Mouse (Mus musculus) stomach, postnatal 0 days (tissue): ENCODE results near the gene Stpg3. TPM values are rescaled to one million over a fixed set of nuclear protein-coding genes. Genes with fewer than 3 reads are reported as not detected.
"Not testable (repeated sequence)": the region's sequence is repeated elsewhere in the genome, so short reads cannot be mapped to it uniquely, and the experiment has no call there.

Experiments
- ATAC-seq: fragments of 200-750 bp; cut with Nextera tagmentation; 2 replicates; pipeline ENCODE4 v1.8.0; 2017; ENCODE audit not compliant: low FRiP score, low TSS enrichment
- DNase-seq: peaks from one replicate; pipeline ENCODE4 v3.0.0-alpha.2; 2016; ENCODE audit warnings: low spot score
- H3K27ac ChIP-seq: fragments of 300-500 bp; sonication (generic); replicated peaks from 2 replicates; pipeline ENCODE4 v1.5.1; 2014; ENCODE audit warnings: mild to moderate bottlenecking, control low read depth
- H3K27me3 ChIP-seq: fragments of 300-500 bp; sonication (generic); 2 replicates; pipeline ENCODE4 v1.6.1; 2014; ENCODE audit warnings: low read length; ENCODE audit not compliant: control insufficient read depth, insufficient read depth
- H3K36me3 ChIP-seq: fragments of 300-500 bp; sonication (generic); 2 replicates; pipeline ENCODE4 v1.6.1; 2014; ENCODE audit warnings: low read length, mixed read lengths; ENCODE audit not compliant: control insufficient read depth, insufficient read depth
- H3K4me1 ChIP-seq: fragments of 300-500 bp; sonication (generic); replicated peaks from 2 replicates; pipeline ENCODE4 v1.6.1; 2014; ENCODE audit warnings: antibody characterized with exemption; ENCODE audit not compliant: control insufficient read depth, insufficient read depth
- H3K4me2 ChIP-seq: fragments of 300-500 bp; sonication (generic); replicated peaks from 2 replicates; pipeline ENCODE4 v1.6.1; 2014; ENCODE audit warnings: low read depth, mild to moderate bottlenecking, control low read depth, moderate library complexity
- H3K4me3 ChIP-seq: fragments of 300-500 bp; sonication (generic); 2 replicates; pipeline ENCODE4 v1.5.1; 2014; ENCODE audit warnings: low read depth, low read length, control low read depth
- H3K9ac ChIP-seq: fragments of 300-500 bp; sonication (generic); 2 replicates; pipeline ENCODE4 v1.6.1; 2014; ENCODE audit warnings: mild to moderate bottlenecking, low read length, control low read depth, mixed read lengths
- H3K9me3 ChIP-seq: fragments of 300-500 bp; sonication (generic); 2 replicates; pipeline ENCODE4 v1.6.1; 2016; ENCODE audit warnings: low read length; ENCODE audit not compliant: control insufficient read depth
- CTCF ChIP-seq: IDR thresholded peaks from 2 replicates; pipeline ENCODE4 v1.5.1; 2016; ENCODE audit warnings: antibody characterized with exemption, low read depth, mild to moderate bottlenecking, moderate library complexity
- EP300 ChIP-seq: optimal IDR thresholded peaks from 2 replicates; pipeline ENCODE3; 2016; ENCODE audit warnings: antibody characterized with exemption
- WGBS: fragments of 180-500 bp; shearing (Covaris S2); extraction: QIAGEN DNeasy Blood & Tissue Kit; methylation state at CpG from one replicate; pipeline ENCODE4 v1.1.7; 2014; 5-methylcytosine and 5-hydroxymethylcytosine counted together
- polyA plus RNA-seq: library from polyadenylated mRNA; unstranded; fragments of >200 nt; fragmentation: Nextera tagmentation; extraction: Ambion mirVana; gene quantifications from 2 replicates; pipeline ENCODE4 v1.2.1, GENCODE M21; 2015

Stpg3 gene
- polyA plus RNA-seq, 1 experiment from 2014 or later: not detected

DNA sequence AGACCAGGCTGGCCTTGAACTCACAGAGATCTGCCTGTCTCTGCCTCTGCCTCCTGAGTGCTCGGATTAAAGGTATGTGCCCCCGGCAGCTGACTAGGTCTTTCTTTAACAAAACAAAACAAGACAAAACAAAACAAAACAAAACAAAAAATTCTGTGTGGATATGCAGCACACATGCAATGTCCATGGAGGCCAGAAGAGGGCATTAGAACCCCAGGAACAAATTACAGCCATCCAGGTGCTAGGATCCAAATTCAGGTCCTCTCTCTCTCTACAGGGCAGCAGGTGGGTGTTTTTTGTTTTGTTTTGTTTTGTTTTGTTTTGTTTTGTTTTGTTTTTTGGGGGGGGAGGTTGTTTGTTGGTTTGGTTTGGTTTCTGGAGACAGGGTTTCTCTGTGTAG is 44.5 kb upstream of the Stpg3 start:
- Histone ChIP-seq H3K27ac (no peak overlapping the region), H3K36me3 (no peaks in the 10 kb centered on the region), H3K4me2 (no peak overlapping the region), H3K4me1 (peaks cover 6% of the 10 kb centered on the region; the same call in 1 of the 2 replicates), H3K9me3 (no peaks in the 10 kb centered on the region), H3K4me3 (no peak overlapping the region), H3K9ac (no peak overlapping the region), H3K27me3 (no peaks in the 10 kb centered on the region)
- peak; percentile 72 for TF ChIP-seq CTCF
- no peak for TF ChIP-seq EP300
- 71% methylated on average over 2 of the region's 2 CpGs for WGBS
- ATAC-seq (no peak), DNase-seq (no peak)

DNA sequence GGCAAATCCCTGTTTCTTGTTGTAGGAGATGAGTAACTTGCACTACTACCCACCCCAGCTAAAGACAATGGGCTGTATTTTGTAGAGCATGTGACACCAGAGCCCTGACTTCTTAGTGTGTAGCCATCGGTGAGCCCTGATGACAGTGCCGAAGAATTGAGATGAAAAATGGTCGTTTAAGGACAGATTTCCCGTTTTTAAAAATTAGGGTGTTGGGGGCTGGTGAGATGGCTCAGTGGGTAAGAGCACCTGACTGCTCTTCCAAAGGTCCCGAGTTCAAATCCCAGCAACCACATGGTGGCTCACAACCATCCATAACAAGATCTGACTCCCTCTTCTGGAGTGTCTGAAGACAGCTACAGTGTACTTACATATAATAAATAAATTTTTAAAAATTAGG is 42.8 kb upstream of the Stpg3 start:
- not testable (repeated sequence) for H3K9me3 ChIP-seq, H3K4me3 ChIP-seq, H3K4me1 ChIP-seq, H3K27me3 ChIP-seq, H3K4me2 ChIP-seq, DNase-seq, H3K9ac ChIP-seq, H3K36me3 ChIP-seq, ATAC-seq, H3K27ac ChIP-seq
- 86% methylated on average over 5 of the region's 5 CpGs for WGBS

DNA sequence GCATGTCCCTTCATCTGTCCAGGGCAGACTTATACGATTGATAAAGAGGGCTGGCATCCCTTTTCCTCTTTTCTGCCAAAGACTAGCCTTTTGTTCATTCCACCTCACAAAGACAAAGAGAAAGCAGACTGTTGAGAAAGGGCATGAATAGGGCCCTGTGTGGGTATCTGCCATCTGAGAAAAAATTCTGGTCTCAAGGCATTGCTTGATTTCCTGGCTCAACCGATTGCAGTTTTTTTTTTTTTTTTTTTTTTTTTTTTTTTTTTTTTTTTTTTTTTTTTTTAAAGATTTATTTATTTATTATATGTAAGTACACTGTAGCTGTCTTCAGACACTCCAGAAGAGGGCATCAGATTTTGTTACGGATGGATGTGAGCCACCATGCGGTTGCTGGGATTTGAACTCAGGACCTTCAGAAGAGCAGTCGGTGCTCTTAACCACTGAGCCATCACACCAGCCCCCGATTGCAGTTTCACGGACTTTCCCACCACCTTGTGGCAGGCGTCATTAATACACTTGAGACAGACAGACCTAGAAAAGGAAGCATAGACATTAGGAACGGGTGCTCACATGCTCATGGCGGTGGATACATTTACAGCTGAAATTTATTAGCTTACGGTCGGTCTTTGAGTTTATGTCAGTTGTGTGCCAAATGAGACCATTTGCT is 42.1 kb upstream of the Stpg3 start:
- H3K9me3 ChIP-seq, H3K36me3 ChIP-seq, ATAC-seq, H3K27me3 ChIP-seq, H3K4me1 ChIP-seq: not testable (repeated sequence)
- Histone ChIP-seq H3K9ac (peak overlapping the region; percentile 93; the same call in 1 of the 2 replicates), H3K4me3 (peak overlapping the region; percentile 99), H3K27ac (peak overlapping the region; percentile 92; the same call in 1 of the 2 replicates), H3K4me2 (peak overlapping the region; percentile 89)
- TF ChIP-seq CTCF: peak; percentile 70
- DNase-seq: peak; percentile 76
- WGBS: 50% methylated on average over 11 of the region's 12 CpGs

DNA sequence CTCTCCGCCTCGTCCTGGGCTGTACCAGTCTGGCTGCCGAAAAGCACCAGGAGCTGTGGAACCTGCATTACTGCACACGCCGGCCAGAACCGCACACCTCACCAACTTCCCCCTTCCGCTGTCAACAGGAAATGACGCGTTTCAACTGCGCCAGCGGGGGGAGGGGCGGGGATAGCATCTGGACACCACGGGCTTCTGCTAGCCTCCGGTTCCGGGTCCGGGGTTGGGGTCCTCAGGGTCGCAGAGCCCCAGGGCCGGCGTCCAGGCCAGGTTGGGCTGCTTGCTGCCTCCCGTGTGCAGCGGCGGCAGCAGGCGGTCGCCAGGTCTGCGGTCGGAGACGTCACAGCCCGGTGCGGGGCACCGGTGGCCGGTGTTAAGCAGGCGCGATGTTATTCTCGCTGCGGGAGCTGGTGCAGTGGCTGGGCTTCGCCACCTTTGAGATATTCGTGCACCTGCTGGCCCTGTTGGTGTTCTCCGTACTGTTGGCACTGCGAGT is 40.9 kb upstream of the Stpg3 start, which contains the start of gene Tmem203:
TSS of gene Tmem203 (plus strand) at position 156 of the 496 bp plus-strand sequence.
- peak within 1 kb of the TSS; percentile 99 for H3K4me3 ChIP-seq
- peak within 1 kb of the TSS; percentile 93 for H3K9ac ChIP-seq
- no peak for TF ChIP-seq CTCF
- peak; percentile 37 for TF ChIP-seq EP300
- H3K36me3 ChIP-seq: peaks cover 6% of the 10 kb centered on the region; the same call in 1 of the 2 replicates
- ATAC-seq (peak; percentile 90), DNase-seq (peak; percentile 96)
- H3K27ac ChIP-seq: peak within 1 kb of the TSS; percentile 92
- no peaks in the 10 kb centered on the region for H3K27me3 ChIP-seq
- H3K4me2 ChIP-seq: peak within 1 kb of the TSS; percentile 89
- under 1% methylated on average over 38 of the region's 39 CpGs for WGBS
- H3K9me3 ChIP-seq: no peaks in the 10 kb centered on the region
- no peaks in the 10 kb centered on the region for H3K4me1 ChIP-seq

DNA sequence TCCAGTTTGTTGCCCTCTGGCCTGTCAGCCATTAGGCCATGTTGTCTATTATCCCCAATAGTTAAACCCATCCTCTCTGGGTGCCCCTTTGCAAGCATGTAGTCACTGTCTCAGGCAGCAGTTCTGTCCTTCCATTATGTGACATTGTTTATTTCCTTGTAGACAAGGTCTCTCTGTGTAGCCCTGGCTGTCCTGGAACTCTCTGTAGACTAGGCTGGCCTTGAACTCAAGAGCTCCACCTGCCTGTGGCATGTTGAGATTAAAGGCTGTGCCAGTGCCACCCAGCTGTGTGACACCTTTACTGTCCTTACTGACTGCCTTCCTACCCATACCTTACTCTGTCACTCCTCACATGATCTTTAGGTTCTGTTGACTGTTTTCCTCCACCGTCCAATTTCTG is 37.9 kb upstream of the Stpg3 start:
- TF ChIP-seq EP300 (no peak), CTCF (peak; percentile 72)
- Histone ChIP-seq H3K36me3 (peaks cover 18% of the 10 kb centered on the region), H3K4me2 (no peak overlapping the region), H3K9me3 (no peaks in the 10 kb centered on the region), H3K27ac (no peak overlapping the region), H3K4me1 (no peaks in the 10 kb centered on the region), H3K4me3 (no peak overlapping the region), H3K27me3 (no peaks in the 10 kb centered on the region), H3K9ac (no peak overlapping the region)
- DNase-seq (peak; percentile 50), ATAC-seq (peak; percentile 11; the same call in 1 of the 2 replicates)
- WGBS: 85% methylated on average over 1 of the region's 1 CpGs
